Mouse (Mus musculus): ENCODE measurements at regions not wholly inside any gene's neighbourhood (a gene's known extent, or its start where the extent isn't known, plus 50 kb on each side); places are given as distances from the start of the nearest gene placed in this dataset.
"Not testable (repeated sequence)": the region's sequence is repeated elsewhere in the genome, so short reads cannot be mapped to it uniquely, and the experiment has no call there.

- no peak overlapping the region for H3K27ac ChIP-seq (ENCODE audit: low read depth, low read length)
- no peaks in the 10 kb centered on the region for H3K4me1 ChIP-seq (ENCODE audit: insufficient read depth)
- H3K9me3 ChIP-seq (ENCODE audit: low read length) = no peaks in the 10 kb centered on the region
- H3K4me3 ChIP-seq (ENCODE audit: low read depth, low read length) = no peak overlapping the region
- ATAC-seq (no peak), DNase-seq (no peak)
- no peak overlapping the region for H3K9ac ChIP-seq
- TF ChIP-seq CTCF (IDR thresholded peaks at IDR 0.05; ENCODE audit: low read depth) = no peak
- no peak overlapping the region for H3K4me2 ChIP-seq (ENCODE audit: low read depth)
- H3K27me3 ChIP-seq (ENCODE audit: insufficient read depth, low read length) = no peaks in the 10 kb centered on the region
- WGBS = 88% methylated on average over 2 of the region's 2 CpGs
- no peaks in the 10 kb centered on the region for H3K36me3 ChIP-seq (ENCODE audit: insufficient read depth)
These were observed 589.4 kb upstream of the Pou3f2 start for GRCm38 (mm10) chr4:23077603-23078002.

- Histone ChIP-seq H3K9ac (no peak overlapping the region), H3K4me1 (ENCODE audit: insufficient read depth) (no peaks in the 10 kb centered on the region), H3K27me3 (ENCODE audit: insufficient read depth, low read length) (no peaks in the 10 kb centered on the region), H3K27ac (ENCODE audit: low read depth, low read length) (no peak overlapping the region), H3K4me3 (ENCODE audit: low read depth, low read length) (no peak overlapping the region), H3K36me3 (ENCODE audit: insufficient read depth) (no peaks in the 10 kb centered on the region), H3K9me3 (ENCODE audit: low read length) (no peaks in the 10 kb centered on the region), H3K4me2 (ENCODE audit: low read depth) (no peak overlapping the region)
- DNase-seq (no peak), ATAC-seq (no peak)
- TF ChIP-seq CTCF (IDR thresholded peaks at IDR 0.05; ENCODE audit: low read depth) = no peak
- 42% methylated on average over 9 of the region's 9 CpGs for WGBS
These were observed 562.6 kb upstream of the Pou3f2 start for GRCm38 (mm10) chr4:23050701-23051317.

- Histone ChIP-seq H3K9ac (no peak overlapping the region), H3K4me3 (ENCODE audit: low read depth, low read length) (no peak overlapping the region), H3K36me3 (ENCODE audit: insufficient read depth) (no peaks in the 10 kb centered on the region), H3K9me3 (ENCODE audit: low read length) (no peaks in the 10 kb centered on the region), H3K4me1 (ENCODE audit: insufficient read depth) (no peaks in the 10 kb centered on the region), H3K4me2 (ENCODE audit: low read depth) (no peak overlapping the region), H3K27me3 (ENCODE audit: insufficient read depth, low read length) (no peaks in the 10 kb centered on the region), H3K27ac (ENCODE audit: low read depth, low read length) (no peak overlapping the region)
- no peak for TF ChIP-seq CTCF (IDR thresholded peaks at IDR 0.05; ENCODE audit: low read depth)
- ATAC-seq (no peak), DNase-seq (no peak)
- 71% methylated on average over 6 of the region's 6 CpGs for WGBS
These were observed 549.6 kb upstream of the Pou3f2 start for GRCm38 (mm10) chr4:23037784-23038183.

GRCm38 (mm10) chr4:23031271-23031670 is 543.1 kb upstream of the Pou3f2 start:
- Histone ChIP-seq H3K4me2 (ENCODE audit: low read depth) (no peak overlapping the region), H3K9ac (no peak overlapping the region), H3K4me3 (ENCODE audit: low read depth, low read length) (no peak overlapping the region), H3K27ac (ENCODE audit: low read depth, low read length) (no peak overlapping the region), H3K9me3 (ENCODE audit: low read length) (no peaks in the 10 kb centered on the region), H3K27me3 (ENCODE audit: insufficient read depth, low read length) (no peaks in the 10 kb centered on the region), H3K36me3 (ENCODE audit: insufficient read depth) (no peaks in the 10 kb centered on the region), H3K4me1 (ENCODE audit: insufficient read depth) (no peaks in the 10 kb centered on the region)
- 96% methylated on average over 2 of the region's 2 CpGs for WGBS
- TF ChIP-seq CTCF (IDR thresholded peaks at IDR 0.05; ENCODE audit: low read depth) = no peak
- ATAC-seq = no peak
- DNase-seq = no peak

GRCm38 (mm10) chr4:23022177-23022576 is 534.0 kb upstream of the Pou3f2 start:
- Histone ChIP-seq H3K9me3 (ENCODE audit: low read length) (no peaks in the 10 kb centered on the region), H3K4me2 (ENCODE audit: low read depth) (no peak overlapping the region), H3K27me3 (ENCODE audit: insufficient read depth, low read length) (no peaks in the 10 kb centered on the region), H3K4me3 (ENCODE audit: low read depth, low read length) (no peak overlapping the region), H3K9ac (no peak overlapping the region), H3K4me1 (ENCODE audit: insufficient read depth) (no peaks in the 10 kb centered on the region), H3K36me3 (ENCODE audit: insufficient read depth) (no peaks in the 10 kb centered on the region), H3K27ac (ENCODE audit: low read depth, low read length) (no peak overlapping the region)
- TF ChIP-seq CTCF (IDR thresholded peaks at IDR 0.05; ENCODE audit: low read depth) = no peak
- no peak for ATAC-seq
- no peak for DNase-seq
- WGBS = 27% methylated on average over 2 of the region's 2 CpGs

- Histone ChIP-seq H3K36me3 (ENCODE audit: insufficient read depth) (no peaks in the 10 kb centered on the region), H3K9me3 (ENCODE audit: low read length) (no peaks in the 10 kb centered on the region), H3K9ac (no peak overlapping the region), H3K27me3 (ENCODE audit: insufficient read depth, low read length) (no peaks in the 10 kb centered on the region), H3K27ac (ENCODE audit: low read depth, low read length) (no peak overlapping the region), H3K4me2 (ENCODE audit: low read depth) (no peak overlapping the region), H3K4me1 (ENCODE audit: insufficient read depth) (no peaks in the 10 kb centered on the region), H3K4me3 (ENCODE audit: low read depth, low read length) (no peak overlapping the region)
- ATAC-seq (no peak), DNase-seq (no peak)
- WGBS = 70% methylated on average over 2 of the region's 2 CpGs
- TF ChIP-seq CTCF (IDR thresholded peaks at IDR 0.05; ENCODE audit: low read depth) = no peak
These were observed 522.2 kb upstream of the Pou3f2 start for GRCm38 (mm10) chr4:23010346-23010745.

- not testable (repeated sequence) for H3K36me3 ChIP-seq (ENCODE audit: insufficient read depth); H3K4me3 ChIP-seq (ENCODE audit: low read depth, low read length); H3K4me2 ChIP-seq (ENCODE audit: low read depth); H3K4me1 ChIP-seq (ENCODE audit: insufficient read depth); H3K27ac ChIP-seq (ENCODE audit: low read depth, low read length); ATAC-seq; DNase-seq; H3K9ac ChIP-seq; H3K27me3 ChIP-seq (ENCODE audit: insufficient read depth, low read length); H3K9me3 ChIP-seq (ENCODE audit: low read length)
- 88% methylated on average over 3 of the region's 3 CpGs for WGBS
These were observed 521.0 kb upstream of the Pou3f2 start for GRCm38 (mm10) chr4:23009196-23009595.

Data from forebrain, postnatal 0 days (tissue).